9 mouse cellular contexts compared by ENCODE assay signal in the genomic region with DNA sequence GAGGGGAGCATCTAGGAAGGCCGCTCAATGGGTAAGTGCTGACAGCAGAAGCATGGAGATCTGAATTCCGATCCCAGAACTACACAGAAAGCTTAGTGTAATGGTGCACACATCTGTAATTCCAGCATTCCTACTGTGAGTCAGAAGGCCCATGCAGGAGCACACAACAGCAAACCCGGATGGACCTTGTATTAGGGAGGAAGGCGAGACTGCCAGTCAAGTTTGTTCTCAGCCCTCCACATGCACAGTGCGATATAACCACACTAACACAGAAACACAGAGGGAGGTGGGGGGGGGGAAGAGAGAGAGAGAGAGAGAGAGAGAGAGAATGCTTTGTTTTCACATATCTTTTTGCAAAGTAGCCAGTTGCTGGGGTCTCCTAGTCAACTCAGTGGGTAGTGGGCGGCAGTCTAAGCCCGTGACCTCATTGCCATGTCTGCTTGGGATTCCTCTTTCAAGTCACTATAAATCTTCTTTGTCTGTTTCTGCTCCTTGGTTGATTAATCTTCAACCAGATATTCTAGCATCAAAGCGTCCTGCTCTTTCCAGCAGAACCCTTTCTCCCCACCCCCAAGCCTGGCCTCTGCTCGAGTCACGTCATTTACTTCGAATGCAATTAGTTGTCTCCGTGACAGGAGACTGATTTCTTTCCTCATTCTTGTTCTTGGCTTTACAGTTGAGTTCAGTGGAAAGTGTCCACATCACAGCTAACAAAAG. TPM values are rescaled to one million over a fixed set of nuclear protein-coding genes. Genes with fewer than 3 reads are reported as not detected.
A peak's percentile ranks its signal among the peaks of the same experiment; 100 is the strongest.
DNase-seq lines count a peak whose midpoint lies in the region; ATAC-seq and TF ChIP-seq lines count a peak whose summit lies in the region.
"Had no signal": no experiment of that assay in that cellular context is flagged by ENCODE, and none has a peak within 500 bp of the region (broad histone marks: within the 10 kb centered on the region; RNA-seq: fewer than 3 reads in every experiment).

No protein-coding gene starts in this region.

- ATAC-seq in heart, embryonic 15.5 days (replicated peaks; ENCODE audit: insufficient number of reproducible peaks, insufficient read depth, low FRiP score, low read depth), result no peak
- ATAC-seq in hindbrain, embryonic 13.5 days (ENCODE audit: low FRiP score), result peak; percentile 57; the same call in 1 of the 2 replicates
- ATAC-seq in lung, embryonic 14.5 days (ENCODE audit: insufficient read depth), result peak; percentile 53

- H3K4me1 ChIP-seq in heart, embryonic 15.5 days (replicated peaks), result peaks cover 39% of the 10 kb centered on the region
- peaks cover 33% of the 10 kb centered on the region for H3K4me1 ChIP-seq in hindbrain, embryonic 13.5 days (replicated peaks)
- H3K4me1 ChIP-seq in lung, embryonic 14.5 days (ENCODE audit: insufficient read depth), result peaks cover 24% of the 10 kb centered on the region
- peaks cover 15% of the 10 kb centered on the region for H3K4me1 ChIP-seq in small intestine, adult 2 months (ENCODE audit: control insufficient read depth, insufficient read depth, insufficient read length, low read length)

- H3K36me3 ChIP-seq in heart, embryonic 15.5 days, result no peaks in the 10 kb centered on the region
- H3K36me3 ChIP-seq in hindbrain, embryonic 13.5 days, result no peaks in the 10 kb centered on the region
- no peaks in the 10 kb centered on the region for H3K36me3 ChIP-seq in lung, embryonic 14.5 days (ENCODE audit: insufficient read depth)
- H3K36me3 ChIP-seq in small intestine, adult 2 months (ENCODE audit: control insufficient read depth, insufficient read depth, low read length), result no peaks in the 10 kb centered on the region

- no peak overlapping the region for H3K4me3 ChIP-seq in heart, embryonic 15.5 days
- H3K4me3 ChIP-seq in hindbrain, embryonic 13.5 days, result no peak overlapping the region
- H3K4me3 ChIP-seq in lung, embryonic 14.5 days (ENCODE audit: low read depth, low read length), result no peak overlapping the region
- no peak overlapping the region for H3K4me3 ChIP-seq in small intestine, adult 2 months (ENCODE audit: low read depth, low read length)
- H3K4me3 ChIP-seq: megakaryocyte, embryonic 14.5 days had no signal

- no peak for DNase-seq in heart, postnatal 4 days
- peak; percentile 43 for DNase-seq in lung, embryonic 14.5 days
- DNase-seq in thymus, adult 18-20 months, result no peak
- DNase-seq in c-Kit-positive CD71-positive TER-119-positive erythroid progenitor cells, embryonic 14.5 days (ENCODE audit: low spot score), result no peak
- DNase-seq in cerebellum, adult 11-12 months, result no peak

- TF ChIP-seq POLR2A in small intestine, adult 2 months (IDR thresholded peaks at IDR 0.05; ENCODE audit: low read depth, low read length), result no peak

- no peaks in the 10 kb centered on the region for H3K9me3 ChIP-seq in heart, embryonic 15.5 days (replicated peaks)
- no peaks in the 10 kb centered on the region for H3K9me3 ChIP-seq in hindbrain, embryonic 13.5 days
- H3K9me3 ChIP-seq in lung, embryonic 14.5 days (ENCODE audit: low read depth, low read length), result no peaks in the 10 kb centered on the region
- H3K9me3 ChIP-seq: megakaryocyte, embryonic 14.5 days had no signal

- peak overlapping the region; percentile 33; the same call in 1 of the 2 replicates for H3K27ac ChIP-seq in heart, embryonic 15.5 days
- H3K27ac ChIP-seq in hindbrain, embryonic 13.5 days, result peak overlapping the region; percentile 37; the same call in 1 of the 2 replicates
- H3K27ac ChIP-seq in lung, embryonic 14.5 days (ENCODE audit: low read depth), result peak overlapping the region; percentile 38; the same call in 1 of the 2 replicates
- peak overlapping the region; percentile 40 for H3K27ac ChIP-seq in small intestine, adult 2 months (ENCODE audit: insufficient read depth, low read depth, low read length)

- 46% methylated on average over 12 of the region's 12 CpGs for WGBS in heart, embryonic 15.5 days
- 24% methylated on average over 12 of the region's 12 CpGs for WGBS in hindbrain, embryonic 13.5 days
- 21% methylated on average over 12 of the region's 12 CpGs for WGBS in lung, embryonic 14.5 days
- 27% methylated on average over 12 of the region's 12 CpGs for WGBS in small intestine, adult 2 months

- no peaks in the 10 kb centered on the region for H3K27me3 ChIP-seq in heart, embryonic 15.5 days
- H3K27me3 ChIP-seq in hindbrain, embryonic 13.5 days, result no peaks in the 10 kb centered on the region
- no peaks in the 10 kb centered on the region for H3K27me3 ChIP-seq in lung, embryonic 14.5 days (ENCODE audit: insufficient read depth, low read length)
- no peaks in the 10 kb centered on the region for H3K27me3 ChIP-seq in small intestine, adult 2 months (ENCODE audit: control insufficient read depth, insufficient read depth, low read length)
- H3K27me3 ChIP-seq: megakaryocyte, embryonic 14.5 days had no signal

- H3K9ac ChIP-seq in heart, embryonic 15.5 days, result no peak overlapping the region
- H3K9ac ChIP-seq in hindbrain, embryonic 13.5 days, result no peak overlapping the region
- H3K9ac ChIP-seq in lung, embryonic 14.5 days, result no peak overlapping the region

- no peak for TF ChIP-seq CTCF in lung, embryonic 14.5 days (IDR thresholded peaks at IDR 0.05; ENCODE audit: low read depth)
- TF ChIP-seq CTCF in small intestine, adult 2 months (IDR thresholded peaks at IDR 0.05; ENCODE audit: extremely low read depth, insufficient read length, insufficient replicate concordance, low read depth, low read length), result no peak

- no peak overlapping the region for H3K4me2 ChIP-seq in heart, embryonic 15.5 days
- H3K4me2 ChIP-seq in hindbrain, embryonic 13.5 days, result no peak overlapping the region
- peak overlapping the region; percentile 19; the same call in 1 of the 2 replicates for H3K4me2 ChIP-seq in lung, embryonic 14.5 days

RNA-seq across cellular contexts. Expression of gene Fam171a1, which starts 20.7 kb away (rescaled TPM):
- 21.8 and 27.0 TPM in 2 replicates for polyA plus RNA-seq in heart, embryonic 15.5 days (2015; fragmentation: Nextera tagmentation; extraction: Ambion mirVana)
- total RNA-seq in heart, postnatal 4 days (2021), result 10 to 100 TPM; 36.0 to 36.5 TPM
- polyA plus RNA-seq in hindbrain, embryonic 13.5 days (2015; fragmentation: Nextera tagmentation; extraction: Ambion mirVana), result 46.7 and 50.8 TPM in 2 replicates
- 57.0 and 58.3 TPM in 2 replicates for polyA plus RNA-seq in lung, embryonic 14.5 days (2014; fragmentation: Nextera tagmentation; extraction: Ambion mirVana)
- polyA plus RNA-seq in small intestine, adult 2 months (2012; rRNA removed), result 6.0 and 7.0 TPM in 2 replicates
